Mouse (Mus musculus): ENCODE results near the gene Rtn2. TPM values are rescaled to one million over a fixed set of nuclear protein-coding genes. Genes with fewer than 3 reads are reported as not detected.

Rtn2 gene
- total and polyA plus RNA-seq, 2 experiments from 2014 or later = 104 to 172 TPM

DNA sequence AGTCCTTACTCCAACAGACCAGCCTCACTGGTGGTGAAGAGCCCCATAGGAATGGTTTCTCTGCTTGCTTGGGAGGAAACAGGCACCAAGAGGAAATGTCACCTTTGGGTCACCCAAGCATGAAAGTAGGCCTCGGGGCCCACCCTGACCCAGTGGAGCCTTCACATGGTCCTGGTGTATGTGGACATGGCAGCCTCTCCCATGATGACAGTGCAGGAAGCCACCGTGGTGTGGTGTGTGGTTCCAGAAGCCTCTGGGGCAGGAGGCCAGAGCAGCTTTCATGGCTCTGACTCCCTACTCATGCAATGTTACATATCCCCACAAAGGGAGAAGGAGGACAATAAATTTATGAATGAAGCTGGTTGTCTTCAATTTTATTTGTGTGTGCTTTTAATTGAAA, 34.9 kb upstream of the Rtn2 start:
- no peak overlapping the region for H3K4me2 ChIP-seq (ENCODE audit: low read depth, low read length, poor library complexity, severe bottlenecking)
- H3K4me1 ChIP-seq (ENCODE audit: insufficient read depth, low read length) = no peaks in the 10 kb centered on the region
- TF ChIP-seq CTCF (IDR thresholded peaks at IDR 0.05) = no peak
- H3K4me3 ChIP-seq (ENCODE audit: low read depth, low read length) = no peak overlapping the region
- H3K27me3 ChIP-seq (ENCODE audit: insufficient read depth, low read length) = no peaks in the 10 kb centered on the region
- no peaks in the 10 kb centered on the region for H3K9me3 ChIP-seq (ENCODE audit: low read length)
- H3K9ac ChIP-seq (replicated peaks; ENCODE audit: low read length, poor library complexity, severe bottlenecking) = no peak overlapping the region
- ATAC-seq (ENCODE audit: low FRiP score) (no peak), DNase-seq (ENCODE audit: low spot score) (no peak)
- WGBS = 82% methylated on average over 2 of the region's 2 CpGs
- peaks cover 12% of the 10 kb centered on the region for H3K36me3 ChIP-seq (ENCODE audit: insufficient read depth, low read length)
- no peak overlapping the region for H3K27ac ChIP-seq (ENCODE audit: low read depth, low read length)

DNA sequence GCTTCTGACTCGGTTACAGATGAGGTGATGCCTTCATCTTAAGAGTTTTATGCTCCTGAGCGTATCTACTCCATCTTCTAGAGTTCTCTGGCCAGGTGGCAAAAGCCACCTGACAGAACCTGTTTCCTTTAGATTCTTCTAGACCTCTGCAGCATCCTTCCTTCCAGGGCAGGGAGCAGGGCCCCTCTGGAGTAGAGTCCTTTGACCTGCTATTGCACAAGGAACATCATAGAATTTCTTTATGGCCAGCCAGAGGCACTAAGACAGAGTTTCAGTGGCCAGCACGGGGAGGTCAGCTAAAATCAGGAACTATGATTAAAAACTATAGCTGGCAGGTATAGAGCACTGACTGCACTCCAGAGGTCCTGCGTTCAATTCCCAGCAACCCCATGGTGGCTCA, 30.3 kb upstream of the Rtn2 start:
- H3K27ac ChIP-seq (ENCODE audit: low read depth, low read length) = no peak overlapping the region
- 81% methylated on average over 4 of the region's 4 CpGs for WGBS
- no peak overlapping the region for H3K4me3 ChIP-seq (ENCODE audit: low read depth, low read length)
- H3K4me2 ChIP-seq (ENCODE audit: low read depth, low read length, poor library complexity, severe bottlenecking) = no peak overlapping the region
- no peaks in the 10 kb centered on the region for H3K9me3 ChIP-seq (ENCODE audit: low read length)
- ATAC-seq (ENCODE audit: low FRiP score) (no peak), DNase-seq (ENCODE audit: low spot score) (no peak)
- no peak for TF ChIP-seq CTCF (IDR thresholded peaks at IDR 0.05)
- no peak overlapping the region for H3K9ac ChIP-seq (replicated peaks; ENCODE audit: low read length, poor library complexity, severe bottlenecking)
- no peaks in the 10 kb centered on the region for H3K27me3 ChIP-seq (ENCODE audit: insufficient read depth, low read length)
- no peaks in the 10 kb centered on the region for H3K4me1 ChIP-seq (ENCODE audit: insufficient read depth, low read length)
- H3K36me3 ChIP-seq (ENCODE audit: insufficient read depth, low read length) = peaks cover 8% of the 10 kb centered on the region; the same call in 1 of the 2 replicates

DNA sequence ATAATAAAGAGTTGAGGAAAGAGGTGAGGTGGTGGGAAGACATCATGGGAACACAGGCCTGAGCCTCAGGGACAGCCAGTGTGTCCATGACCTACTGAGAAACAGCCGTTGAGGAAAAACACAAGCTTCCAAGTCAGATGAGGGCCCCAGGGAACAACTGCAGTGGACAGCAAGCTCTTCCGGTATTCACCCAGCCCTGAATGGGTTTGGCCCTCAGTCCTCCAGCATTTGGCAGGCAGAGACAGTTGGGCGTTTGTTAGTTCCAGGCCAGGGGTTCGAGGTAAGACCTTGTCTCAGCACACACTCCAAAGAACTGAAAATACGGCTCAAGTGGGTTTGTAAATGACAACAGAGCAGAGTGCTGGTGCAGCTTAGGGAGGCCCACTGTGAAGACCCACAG, 29.0 kb upstream of the Rtn2 start:
- H3K9ac ChIP-seq (replicated peaks; ENCODE audit: low read length, poor library complexity, severe bottlenecking) = no peak overlapping the region
- DNase-seq (ENCODE audit: low spot score) (no peak), ATAC-seq (ENCODE audit: low FRiP score) (no peak)
- no peaks in the 10 kb centered on the region for H3K4me1 ChIP-seq (ENCODE audit: insufficient read depth, low read length)
- H3K9me3 ChIP-seq (ENCODE audit: low read length) = no peaks in the 10 kb centered on the region
- H3K27me3 ChIP-seq (ENCODE audit: insufficient read depth, low read length) = no peaks in the 10 kb centered on the region
- 63% methylated on average over 5 of the region's 5 CpGs for WGBS
- no peak for TF ChIP-seq CTCF (IDR thresholded peaks at IDR 0.05)
- no peak overlapping the region for H3K27ac ChIP-seq (ENCODE audit: low read depth, low read length)
- no peak overlapping the region for H3K4me2 ChIP-seq (ENCODE audit: low read depth, low read length, poor library complexity, severe bottlenecking)
- H3K4me3 ChIP-seq (ENCODE audit: low read depth, low read length) = no peak overlapping the region
- H3K36me3 ChIP-seq (ENCODE audit: insufficient read depth, low read length) = peaks cover 19% of the 10 kb centered on the region

DNA sequence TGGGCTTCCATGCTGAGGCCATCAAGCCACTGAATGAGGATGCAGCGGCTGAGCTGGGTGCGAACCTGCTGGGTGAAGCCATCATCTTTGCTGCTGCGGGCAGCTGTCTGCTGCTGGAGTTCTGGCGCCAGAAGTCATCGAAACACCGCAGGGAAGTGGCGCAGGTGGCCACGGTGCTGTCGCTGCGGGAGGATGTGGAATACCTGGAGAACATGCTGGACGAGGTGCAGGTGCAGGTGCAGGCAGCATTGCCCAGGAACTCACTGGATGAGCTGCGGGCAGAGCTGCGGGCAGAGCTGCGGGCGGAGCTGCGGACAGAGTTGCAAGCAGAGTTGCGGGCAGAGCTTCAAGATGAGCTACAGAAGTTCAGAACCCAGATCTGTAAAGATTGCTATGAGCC, 27.0 kb upstream of the Rtn2 start:
- no peak overlapping the region for H3K9ac ChIP-seq (replicated peaks; ENCODE audit: low read length, poor library complexity, severe bottlenecking)
- TF ChIP-seq CTCF (IDR thresholded peaks at IDR 0.05) = no peak
- H3K9me3 ChIP-seq (ENCODE audit: low read length) = no peaks in the 10 kb centered on the region
- H3K4me1 ChIP-seq (ENCODE audit: insufficient read depth, low read length) = no peaks in the 10 kb centered on the region
- no peaks in the 10 kb centered on the region for H3K27me3 ChIP-seq (ENCODE audit: insufficient read depth, low read length)
- WGBS = 90% methylated on average over 17 of the region's 17 CpGs
- H3K4me3 ChIP-seq (ENCODE audit: low read depth, low read length) = no peak overlapping the region
- H3K27ac ChIP-seq (ENCODE audit: low read depth, low read length) = no peak overlapping the region
- DNase-seq (ENCODE audit: low spot score) (no peak), ATAC-seq (ENCODE audit: low FRiP score) (no peak)
- H3K4me2 ChIP-seq (ENCODE audit: low read depth, low read length, poor library complexity, severe bottlenecking) = no peak overlapping the region
- H3K36me3 ChIP-seq (ENCODE audit: insufficient read depth, low read length) = peaks cover 28% of the 10 kb centered on the region

DNA sequence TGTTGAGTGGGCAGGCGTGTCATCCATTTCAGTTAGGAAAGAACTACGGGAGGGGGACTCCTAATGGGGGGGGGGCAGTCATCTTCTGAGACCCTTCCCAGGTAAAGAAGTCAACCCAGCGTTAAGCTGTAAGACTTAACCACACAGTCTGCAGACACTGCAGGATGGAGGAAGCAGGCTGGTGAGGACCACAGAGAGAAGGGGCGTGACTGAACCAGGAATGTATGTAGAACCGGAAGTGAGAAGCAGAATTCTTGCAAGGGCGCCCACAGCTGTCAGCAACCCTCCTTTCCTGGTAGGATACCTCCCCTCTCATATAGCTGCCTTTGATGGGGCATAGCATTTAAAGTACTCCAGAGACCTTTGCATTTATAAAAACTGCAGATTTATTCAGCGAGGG, 25.9 kb upstream of the Rtn2 start:
- DNase-seq (ENCODE audit: low spot score) (no peak), ATAC-seq (ENCODE audit: low FRiP score) (no peak)
- H3K27ac ChIP-seq (ENCODE audit: low read depth, low read length) = no peak overlapping the region
- H3K4me1 ChIP-seq (ENCODE audit: insufficient read depth, low read length) = no peaks in the 10 kb centered on the region
- H3K4me3 ChIP-seq (ENCODE audit: low read depth, low read length) = no peak overlapping the region
- H3K9ac ChIP-seq (replicated peaks; ENCODE audit: low read length, poor library complexity, severe bottlenecking) = no peak overlapping the region
- 91% methylated on average over 7 of the region's 7 CpGs for WGBS
- no peaks in the 10 kb centered on the region for H3K9me3 ChIP-seq (ENCODE audit: low read length)
- H3K27me3 ChIP-seq (ENCODE audit: insufficient read depth, low read length) = no peaks in the 10 kb centered on the region
- TF ChIP-seq CTCF (IDR thresholded peaks at IDR 0.05) = no peak
- no peak overlapping the region for H3K4me2 ChIP-seq (ENCODE audit: low read depth, low read length, poor library complexity, severe bottlenecking)
- peaks cover 35% of the 10 kb centered on the region for H3K36me3 ChIP-seq (ENCODE audit: insufficient read depth, low read length)

DNA sequence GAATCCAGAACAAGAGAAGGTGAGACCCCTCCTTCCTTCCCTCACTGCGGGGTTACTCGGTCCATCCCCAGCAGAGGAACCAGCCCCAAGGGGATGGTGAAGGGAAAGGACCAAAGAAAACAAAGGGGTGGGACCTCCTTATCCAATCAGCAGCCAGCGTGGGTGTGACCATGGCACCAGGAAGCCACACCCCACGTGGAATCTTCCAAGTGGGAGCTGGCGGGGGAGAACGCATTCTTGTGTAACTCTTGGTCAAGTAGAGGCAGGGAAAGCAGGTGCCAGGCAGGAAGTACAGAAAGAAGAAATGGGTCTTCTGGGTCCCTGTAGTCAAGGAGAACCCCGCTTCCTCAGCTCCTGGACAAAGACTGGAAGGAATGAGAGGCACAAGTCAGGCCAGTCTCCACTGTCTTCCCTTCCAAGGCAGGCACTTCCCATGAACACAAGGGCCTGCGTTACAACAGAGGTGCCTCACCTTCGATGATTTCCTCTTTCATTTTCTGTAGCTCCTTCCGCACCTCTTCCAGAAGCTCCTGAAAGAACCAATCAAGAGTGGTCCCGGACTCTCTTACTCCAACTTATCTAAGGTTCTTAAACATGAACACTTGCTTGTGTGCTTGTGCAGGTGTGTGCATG, 24.9 kb upstream of the Rtn2 start:
- Histone ChIP-seq H3K4me2 (ENCODE audit: low read depth, low read length, poor library complexity, severe bottlenecking) (no peak overlapping the region), H3K27ac (ENCODE audit: low read depth, low read length) (no peak overlapping the region), H3K9ac (replicated peaks; ENCODE audit: low read length, poor library complexity, severe bottlenecking) (no peak overlapping the region), H3K4me3 (ENCODE audit: low read depth, low read length) (no peak overlapping the region), H3K36me3 (ENCODE audit: insufficient read depth, low read length) (peaks cover 45% of the 10 kb centered on the region), H3K27me3 (ENCODE audit: insufficient read depth, low read length) (no peaks in the 10 kb centered on the region), H3K4me1 (ENCODE audit: insufficient read depth, low read length) (no peaks in the 10 kb centered on the region), H3K9me3 (ENCODE audit: low read length) (no peaks in the 10 kb centered on the region)
- 41% methylated on average over 11 of the region's 11 CpGs for WGBS
- ATAC-seq (ENCODE audit: low FRiP score) = peak; percentile 69
- peak; percentile 84 for DNase-seq (ENCODE audit: low spot score)
- no peak for TF ChIP-seq CTCF (IDR thresholded peaks at IDR 0.05)
